Mouse (Mus musculus): ENCODE data around the gene Get4. TPM values are rescaled to one million over a fixed set of nuclear protein-coding genes. Genes with fewer than 3 reads are reported as not detected.
A peak's percentile ranks its signal among the peaks of the same experiment; 100 is the strongest.

Get4 gene
- total RNA-seq, 4 experiments from 2014 or later = 47.8 to 56.9 (median 50.8) TPM

- DNase-seq (ENCODE audit: low spot score in 2 of 2) = no peak
These were observed 65.0 kb downstream of the Get4 start for GRCm38 (mm10) chr5:139316982-139317675.

GRCm38 (mm10) chr5:139317751-139318504, 65.8 kb downstream of the Get4 start:
- DNase-seq (ENCODE audit: low spot score in 2 of 2) = peak in 1 of 2 experiments; percentile 56

Other genes with a start within 250 kb of the Get4 start
- 100 to 1,000 TPM; 413 to 462 (median 429) TPM for gene Prkar1b, start 102.3 kb upstream of the Get4 start, total RNA-seq (2022)
- gene Dnaaf5, start 102.1 kb upstream of the Get4 start, total RNA-seq (2022) = 1 to 10 TPM; 6.7 to 9.0 (median 8.5) TPM
- gene Sun1, start 51.7 kb upstream of the Get4 start, total RNA-seq (2022) = 10 to 100 TPM; 87.2 to 98.8 (median 91.4) TPM
- gene Adap1, start 73.3 kb downstream of the Get4 start, total RNA-seq (2022) = 100 to 1,000 TPM; 148 to 186 (median 164) TPM
- gene Cox19, start 99.1 kb downstream of the Get4 start, total RNA-seq (2022) = 10 to 100 TPM; 59.0 to 75.5 (median 67.5) TPM
- gene Cyp2w1, start 100.3 kb downstream of the Get4 start, total RNA-seq (2022) = not detected
- 10 to 100 TPM; 12.2 to 14.8 (median 13.2) TPM for gene Gpr146, start 125.4 kb downstream of the Get4 start, total RNA-seq (2022)
- gene C130050O18Rik, start 153.0 kb downstream of the Get4 start, total RNA-seq (2022) = 1 to 10 TPM in 2 of 4 experiments, under 1 TPM in 2; 0.54 to 1.2 (median 0.83) TPM
- gene Gper1, start 170.8 kb downstream of the Get4 start, total RNA-seq (2022) = 1 to 10 TPM; 3.4 to 5.1 (median 4.2) TPM
- 10 to 100 TPM; 13.7 to 22.1 (median 17.1) TPM for gene 3110082I17Rik, start 208.2 kb downstream of the Get4 start, total RNA-seq (2022)
- 10 to 100 TPM; 53.9 to 60.2 (median 54.8) TPM for gene Zfand2a, start 232.2 kb downstream of the Get4 start, total RNA-seq (2022)

All from layer of hippocampus, adult 8-10 months (tissue).